Mouse (Mus musculus) heart, embryonic 14.5 days (tissue): ENCODE measurements at regions not wholly inside any gene's neighbourhood (a gene's known extent, or its start where the extent isn't known, plus 50 kb on each side); places are given as distances from the start of the nearest gene placed in this dataset.

Source experiments
- ATAC-seq: fragments of 200-750 bp; cut with Nextera tagmentation; 2 replicates; pipeline ENCODE4 v1.8.0; 2017; ENCODE audit warnings: low read depth, moderate TSS enrichment; ENCODE audit not compliant: insufficient number of reproducible peaks, insufficient read depth, low FRiP score
- H3K27ac ChIP-seq, 2 experiments: fragments of 200-500 bp in 1 of 2; fragments of 300-500 bp in 1 of 2; sonication (generic) in 1 of 2; replicated peaks in 1 of 2; 2 replicates each; pipeline ENCODE4 v1.5.1; 2012 to 2014; ENCODE audit warnings: low read depth in 2 of 2, low read length in 2 of 2, control low read depth in 1 of 2, mild to moderate bottlenecking in 1 of 2, mixed read lengths in 1 of 2; ENCODE audit not compliant: control insufficient read depth in 1 of 2, insufficient read depth in 1 of 2
- H3K27me3 ChIP-seq: fragments of 300-500 bp; sonication (generic); 2 replicates; pipeline ENCODE4 v1.6.1; 2014; ENCODE audit warnings: mild to moderate bottlenecking, low read length, control low read depth; ENCODE audit not compliant: control insufficient read depth, insufficient read depth
- H3K36me3 ChIP-seq: fragments of 300-500 bp; sonication (generic); 2 replicates; pipeline ENCODE4 v1.6.1; 2014; ENCODE audit warnings: mild to moderate bottlenecking, control low read depth, low read length, mixed read lengths; ENCODE audit not compliant: control insufficient read depth, insufficient read depth
- H3K4me1 ChIP-seq, 2 experiments: fragments of 200-500 bp in 1 of 2; fragments of 300-500 bp in 1 of 2; sonication (generic) in 1 of 2; 2 replicates each; pipeline ENCODE4 v1.6.1; 2012 to 2014; ENCODE audit warnings: low read length in 2 of 2, control low read depth in 1 of 2, mixed read lengths in 1 of 2; ENCODE audit not compliant: control insufficient read depth in 2 of 2, insufficient read depth in 2 of 2
- H3K4me2 ChIP-seq: fragments of 300-500 bp; sonication (generic); 2 replicates; pipeline ENCODE4 v1.6.1; 2014; ENCODE audit warnings: mild to moderate bottlenecking, low read length
- H3K4me3 ChIP-seq, 2 experiments: fragments of 200-500 bp in 1 of 2; fragments of 300-500 bp in 1 of 2; sonication (generic) in 1 of 2; 2 replicates each; pipeline ENCODE4 v1.5.1; 2012 to 2014; ENCODE audit warnings: low read length in 2 of 2, mild to moderate bottlenecking in 2 of 2, control low read depth in 1 of 2, low read depth in 1 of 2, moderate library complexity in 1 of 2; ENCODE audit not compliant: control insufficient read depth in 1 of 2, insufficient read depth in 1 of 2
- H3K9ac ChIP-seq: fragments of 300-500 bp; sonication (generic); 2 replicates; pipeline ENCODE4 v1.6.1; 2014; ENCODE audit warnings: mild to moderate bottlenecking, low read length
- H3K9me3 ChIP-seq: fragments of 300-500 bp; sonication (generic); 2 replicates; pipeline ENCODE4 v1.6.1; 2016; ENCODE audit warnings: low read length, control low read depth; ENCODE audit not compliant: control insufficient read depth
- whole genome bisulfite sequencing: fragments of 180-500 bp; shearing (Covaris S2); extraction: QIAGEN DNeasy Blood & Tissue Kit; methylation state at CpG from one replicate; pipeline ENCODE4 v1.1.7; 2014; 5-methylcytosine and 5-hydroxymethylcytosine counted together

DNA sequence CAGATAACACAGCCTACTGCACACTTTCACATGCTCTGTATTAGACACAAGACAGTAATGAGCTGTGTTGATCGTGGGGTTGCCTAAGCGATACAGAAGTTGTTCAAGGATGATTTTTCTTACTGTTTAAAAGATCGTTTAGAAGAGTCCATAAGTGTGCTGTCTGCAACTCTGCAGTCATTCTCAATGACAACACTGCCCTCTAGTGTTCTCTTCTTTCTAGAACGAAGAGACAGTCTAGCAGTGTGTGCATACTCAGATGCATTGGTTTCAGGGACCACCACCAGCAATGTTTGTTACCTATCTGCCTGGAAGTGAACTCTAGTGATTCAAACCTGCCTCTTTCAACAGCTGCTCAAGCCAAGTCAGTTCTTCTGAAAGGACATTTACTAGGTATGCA is 130.7 kb upstream of the Kbtbd8 start:
- Histone ChIP-seq H3K9me3 (no peaks in the 10 kb centered on the region), H3K9ac (no peak overlapping the region), H3K36me3 (no peaks in the 10 kb centered on the region), H3K4me3 (no peak overlapping the region), H3K27me3 (no peaks in the 10 kb centered on the region), H3K27ac (no peak overlapping the region), H3K4me2 (no peak overlapping the region), H3K4me1 (no peaks in the 10 kb centered on the region)
- no peak for ATAC-seq
- 20% methylated on average over 4 of the region's 4 CpGs for WGBS

DNA sequence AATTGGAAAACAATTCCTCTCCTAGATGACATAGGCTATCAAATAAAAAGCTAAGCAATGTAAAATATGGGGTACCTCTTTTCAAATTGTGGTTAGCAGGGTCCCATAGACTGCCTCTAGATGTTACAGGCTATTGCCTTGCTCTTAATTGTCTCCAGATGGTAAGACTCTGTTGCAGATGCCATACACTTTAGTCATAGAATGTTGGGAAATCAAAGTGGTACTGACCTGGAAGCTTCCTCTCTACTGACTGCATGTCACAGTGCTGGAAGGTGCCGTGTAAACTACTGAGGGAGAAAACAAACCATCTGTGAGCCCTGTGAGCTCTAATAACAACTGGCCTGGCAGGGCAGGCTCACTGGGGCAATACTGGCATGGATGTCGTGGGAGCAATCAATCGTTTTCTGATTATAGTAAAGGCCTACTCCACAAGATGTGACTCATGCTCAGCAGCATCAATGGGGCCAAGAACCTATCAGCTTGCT is 132.6 kb upstream of the Kbtbd8 start:
- no peak overlapping the region for H3K9ac ChIP-seq
- 78% methylated on average over 3 of the region's 3 CpGs for WGBS
- no peaks in the 10 kb centered on the region for H3K27me3 ChIP-seq
- H3K27ac ChIP-seq: no peak overlapping the region
- H3K4me1 ChIP-seq: no peaks in the 10 kb centered on the region
- no peaks in the 10 kb centered on the region for H3K36me3 ChIP-seq
- H3K4me3 ChIP-seq: no peak overlapping the region
- H3K4me2 ChIP-seq: no peak overlapping the region
- no peak for ATAC-seq
- no peaks in the 10 kb centered on the region for H3K9me3 ChIP-seq

DNA sequence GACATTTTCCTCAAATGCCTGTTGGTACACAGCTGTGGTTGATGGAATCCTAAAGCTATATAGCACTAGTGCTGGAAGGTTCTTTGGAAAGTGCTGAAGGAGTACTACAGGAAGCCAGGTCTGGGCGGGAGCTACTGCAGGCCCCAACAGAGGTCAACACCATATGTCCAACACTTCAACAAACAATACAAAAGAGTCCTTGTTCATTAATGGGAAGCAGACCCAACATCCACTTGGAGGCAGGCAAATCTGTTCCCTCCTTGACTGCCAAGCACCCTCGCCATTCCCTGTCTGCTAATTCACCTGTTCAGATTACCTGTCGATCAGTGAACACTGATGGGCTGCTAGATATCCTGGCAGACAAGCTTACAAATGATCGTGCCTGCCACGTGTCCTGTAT is 148.4 kb upstream of the Kbtbd8 start:
- no peak for ATAC-seq
- no peaks in the 10 kb centered on the region for H3K27me3 ChIP-seq
- 59% methylated on average over 5 of the region's 5 CpGs for WGBS

DNA sequence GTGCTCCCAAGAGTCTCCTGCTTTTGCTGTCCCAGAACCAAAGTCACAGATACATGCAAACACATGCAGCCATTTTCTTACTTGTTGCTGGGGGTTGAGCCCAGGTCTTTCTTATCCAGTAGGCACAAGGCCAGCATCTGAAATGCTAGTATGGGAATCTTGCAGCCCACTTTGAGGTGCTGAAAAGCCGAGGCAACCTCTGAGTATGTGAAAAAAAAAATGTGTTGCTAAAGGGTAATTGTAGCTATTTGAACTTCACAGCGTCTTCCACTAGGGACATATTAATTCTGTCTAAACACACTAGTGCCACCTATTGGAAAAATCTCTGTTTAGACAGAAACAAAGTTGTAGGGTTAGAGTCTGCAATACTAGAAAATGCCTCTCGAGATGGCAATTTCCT is 150.1 kb upstream of the Kbtbd8 start:
- H3K9me3 ChIP-seq: no peaks in the 10 kb centered on the region
- no peaks in the 10 kb centered on the region for H3K36me3 ChIP-seq
- 5% methylated on average over 3 of the region's 3 CpGs for WGBS
- ATAC-seq: no peak
- H3K4me2 ChIP-seq: no peak overlapping the region
- no peaks in the 10 kb centered on the region for H3K27me3 ChIP-seq
- H3K27ac ChIP-seq: no peak overlapping the region
- peaks cover 9 to 12% of the 10 kb centered on the region in 2 experiments for H3K4me1 ChIP-seq
- no peak overlapping the region for H3K9ac ChIP-seq
- no peak overlapping the region for H3K4me3 ChIP-seq

More for the DNA sequence above, 148.4 kb upstream of the Kbtbd8 start:
- H3K27ac ChIP-seq: no peak overlapping the region
- H3K9ac ChIP-seq: no peak overlapping the region
- no peaks in the 10 kb centered on the region for H3K36me3 ChIP-seq
- no peaks in the 10 kb centered on the region for H3K9me3 ChIP-seq
- no peak overlapping the region for H3K4me3 ChIP-seq
- H3K4me2 ChIP-seq: no peak overlapping the region
- peaks cover 0 to 3% of the 10 kb centered on the region in 2 experiments; a peak in 2 of 4 replicates for H3K4me1 ChIP-seq

DNA sequence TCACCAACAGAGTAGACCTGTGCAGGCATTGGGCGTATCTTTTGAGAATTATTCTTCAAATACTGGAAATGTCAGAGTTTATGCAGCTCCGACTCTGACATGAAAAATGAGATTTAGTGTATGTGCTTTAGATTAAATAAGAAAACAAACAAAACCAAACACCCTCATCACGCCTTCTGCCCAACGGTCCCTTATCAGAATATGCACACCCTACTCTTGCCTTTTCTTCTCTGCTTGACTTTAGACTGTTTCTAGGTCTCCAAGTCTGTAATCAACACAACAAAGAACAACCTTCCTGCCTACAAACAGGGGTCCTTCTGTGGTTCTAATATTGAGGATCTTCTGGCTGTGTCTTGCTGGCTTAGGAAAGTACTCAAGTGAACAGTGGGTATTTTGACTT is 153.8 kb upstream of the Kbtbd8 start:
- ATAC-seq: no peak
- H3K9me3 ChIP-seq: no peaks in the 10 kb centered on the region
- no peak overlapping the region for H3K9ac ChIP-seq
- no peak overlapping the region for H3K4me3 ChIP-seq
- H3K27ac ChIP-seq: peak overlapping the region in 1 of 2 experiments; percentile 4; a peak in 1 of 4 replicates
- 58% methylated on average over 4 of the region's 4 CpGs for WGBS
- no peaks in the 10 kb centered on the region for H3K36me3 ChIP-seq
- H3K4me1 ChIP-seq: peaks cover 10 to 12% of the 10 kb centered on the region in 2 experiments
- H3K27me3 ChIP-seq: no peaks in the 10 kb centered on the region
- no peak overlapping the region for H3K4me2 ChIP-seq

DNA sequence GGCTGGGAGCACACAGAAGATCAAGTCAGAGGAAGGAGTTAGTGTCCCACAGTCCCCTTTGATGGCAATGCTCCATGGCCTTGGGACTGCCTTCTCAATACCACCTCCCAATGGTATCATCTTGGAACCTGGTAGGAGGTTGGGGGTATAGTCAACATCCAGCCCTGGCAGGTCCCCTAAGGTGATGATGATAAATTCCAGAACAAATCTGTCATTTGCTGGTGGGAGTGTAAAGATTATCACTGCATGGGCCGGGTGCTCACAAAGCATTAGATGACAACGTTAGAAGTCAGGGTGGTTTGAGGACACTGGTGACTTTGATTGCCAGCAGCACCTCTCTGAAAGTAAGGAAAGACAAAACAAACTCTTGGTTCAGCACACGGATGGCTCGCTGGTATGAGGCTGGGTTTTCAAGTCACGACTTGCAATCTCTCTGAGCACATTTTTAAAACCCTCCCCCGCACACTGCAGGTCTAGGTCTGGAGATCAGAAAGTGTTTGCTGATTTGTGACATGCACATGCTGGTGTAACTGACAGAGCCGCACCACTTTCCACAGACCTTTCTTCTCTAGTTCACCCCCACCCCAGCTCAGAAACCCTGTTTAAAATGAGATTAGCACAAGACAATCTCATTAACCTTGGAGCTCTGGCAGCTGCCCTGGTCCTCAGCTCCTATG is 154.5 kb upstream of the Kbtbd8 start:
- Histone ChIP-seq H3K27ac (peak overlapping the region; percentile 31 to 48; a peak in 3 of 4 replicates), H3K4me2 (no peak overlapping the region), H3K27me3 (no peaks in the 10 kb centered on the region), H3K36me3 (no peaks in the 10 kb centered on the region), H3K9ac (no peak overlapping the region), H3K9me3 (no peaks in the 10 kb centered on the region), H3K4me3 (no peak overlapping the region), H3K4me1 (peaks cover 10 to 12% of the 10 kb centered on the region in 2 experiments)
- WGBS: 12% methylated on average over 7 of the region's 7 CpGs
- ATAC-seq: peak; percentile 70

DNA sequence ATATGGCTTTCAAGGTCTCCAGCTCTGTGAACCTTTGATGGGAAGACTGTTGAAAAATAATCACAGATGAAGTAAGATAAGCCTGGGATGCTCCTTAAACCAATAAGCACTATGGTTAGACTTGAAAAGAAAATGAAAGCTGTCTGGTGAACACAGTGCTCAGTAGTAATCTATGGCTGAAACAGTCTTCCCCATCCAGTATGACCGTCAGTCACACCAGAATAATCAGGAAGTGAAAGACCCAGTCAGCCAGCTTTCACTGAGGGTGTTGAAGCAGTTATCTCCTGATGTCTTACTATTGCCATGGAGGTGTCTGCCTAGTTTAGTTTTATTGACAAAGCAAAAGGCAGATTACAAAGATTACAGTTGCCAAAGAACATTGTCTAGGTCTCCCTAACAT is 155.2 kb upstream of the Kbtbd8 start:
- H3K9me3 ChIP-seq: no peaks in the 10 kb centered on the region
- WGBS: 62% methylated on average over 1 of the region's 1 CpGs
- H3K9ac ChIP-seq: no peak overlapping the region
- no peak for ATAC-seq
- peaks cover 10% of the 10 kb centered on the region in 2 experiments for H3K4me1 ChIP-seq
- H3K4me2 ChIP-seq: no peak overlapping the region
- no peaks in the 10 kb centered on the region for H3K27me3 ChIP-seq
- no peak overlapping the region for H3K4me3 ChIP-seq
- H3K36me3 ChIP-seq: no peaks in the 10 kb centered on the region
- H3K27ac ChIP-seq: no peak overlapping the region

DNA sequence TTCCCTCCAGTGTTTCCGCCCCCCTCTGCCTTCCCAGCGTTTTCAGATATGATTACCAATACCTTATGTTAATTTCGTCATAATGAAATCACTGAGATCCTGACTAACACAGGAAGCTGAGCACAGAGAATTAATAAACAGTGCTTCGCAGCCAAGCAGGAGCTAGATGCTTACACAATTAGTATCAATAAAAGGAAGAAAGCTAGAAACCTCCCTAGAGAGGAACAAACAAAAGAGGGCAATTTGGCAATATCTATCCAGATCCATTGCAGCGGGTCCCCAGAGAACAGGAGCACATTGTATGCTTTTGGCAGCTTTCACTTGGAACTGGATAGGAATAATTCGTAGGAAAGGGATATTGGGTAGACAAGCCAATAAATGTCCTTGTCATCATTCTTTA is 159.1 kb upstream of the Kbtbd8 start:
- H3K9ac ChIP-seq: no peak overlapping the region
- H3K27me3 ChIP-seq: no peaks in the 10 kb centered on the region
- no peak for ATAC-seq
- WGBS: 84% methylated on average over 6 of the region's 6 CpGs
- no peak overlapping the region for H3K4me3 ChIP-seq
- no peak overlapping the region for H3K4me2 ChIP-seq
- H3K4me1 ChIP-seq: peaks cover 9 to 10% of the 10 kb centered on the region in 2 experiments
- peaks cover 6% of the 10 kb centered on the region; the same call in 1 of the 2 replicates for H3K9me3 ChIP-seq
- no peak overlapping the region for H3K27ac ChIP-seq
- H3K36me3 ChIP-seq: no peaks in the 10 kb centered on the region
